Mouse (Mus musculus) stomach, postnatal 0 days (tissue): ENCODE data around the gene Kcnn4. TPM values are rescaled to one million over a fixed set of nuclear protein-coding genes. Genes with fewer than 3 reads are reported as not detected.
A peak's percentile ranks its signal among the peaks of the same experiment; 100 is the strongest.

Source experiments
- ATAC-seq: fragments of 200-750 bp; cut with Nextera tagmentation; 2 replicates; pipeline ENCODE4 v1.8.0; 2017; ENCODE audit not compliant: low FRiP score, low TSS enrichment
- DNase-seq: peaks from one replicate; pipeline ENCODE4 v3.0.0-alpha.2; 2016; ENCODE audit warnings: low spot score
- H3K27ac ChIP-seq: fragments of 300-500 bp; sonication (generic); replicated peaks from 2 replicates; pipeline ENCODE4 v1.5.1; 2014; ENCODE audit warnings: mild to moderate bottlenecking, control low read depth
- H3K27me3 ChIP-seq: fragments of 300-500 bp; sonication (generic); 2 replicates; pipeline ENCODE4 v1.6.1; 2014; ENCODE audit warnings: low read length; ENCODE audit not compliant: control insufficient read depth, insufficient read depth
- H3K36me3 ChIP-seq: fragments of 300-500 bp; sonication (generic); 2 replicates; pipeline ENCODE4 v1.6.1; 2014; ENCODE audit warnings: low read length, mixed read lengths; ENCODE audit not compliant: control insufficient read depth, insufficient read depth
- H3K4me1 ChIP-seq: fragments of 300-500 bp; sonication (generic); replicated peaks from 2 replicates; pipeline ENCODE4 v1.6.1; 2014; ENCODE audit warnings: antibody characterized with exemption; ENCODE audit not compliant: control insufficient read depth, insufficient read depth
- H3K4me2 ChIP-seq: fragments of 300-500 bp; sonication (generic); replicated peaks from 2 replicates; pipeline ENCODE4 v1.6.1; 2014; ENCODE audit warnings: low read depth, mild to moderate bottlenecking, control low read depth, moderate library complexity
- H3K4me3 ChIP-seq: fragments of 300-500 bp; sonication (generic); 2 replicates; pipeline ENCODE4 v1.5.1; 2014; ENCODE audit warnings: low read depth, low read length, control low read depth
- H3K9ac ChIP-seq: fragments of 300-500 bp; sonication (generic); 2 replicates; pipeline ENCODE4 v1.6.1; 2014; ENCODE audit warnings: mild to moderate bottlenecking, low read length, control low read depth, mixed read lengths
- H3K9me3 ChIP-seq: fragments of 300-500 bp; sonication (generic); 2 replicates; pipeline ENCODE4 v1.6.1; 2016; ENCODE audit warnings: low read length; ENCODE audit not compliant: control insufficient read depth
- CTCF ChIP-seq: IDR thresholded peaks from 2 replicates; pipeline ENCODE4 v1.5.1; 2016; ENCODE audit warnings: antibody characterized with exemption, low read depth, mild to moderate bottlenecking, moderate library complexity
- EP300 ChIP-seq: optimal IDR thresholded peaks from 2 replicates; pipeline ENCODE3; 2016; ENCODE audit warnings: antibody characterized with exemption
- WGBS: fragments of 180-500 bp; shearing (Covaris S2); extraction: QIAGEN DNeasy Blood & Tissue Kit; methylation state at CpG from one replicate; pipeline ENCODE4 v1.1.7; 2014; 5-methylcytosine and 5-hydroxymethylcytosine counted together
- microRNA-seq: library from miRNA; unstranded; fragments of <30 nt; microRNA quantifications from one replicate; pipeline ENCODE4, GENCODE M21; 2016
- polyA plus RNA-seq: library from polyadenylated mRNA; unstranded; fragments of >200 nt; fragmentation: Nextera tagmentation; extraction: Ambion mirVana; gene quantifications from 2 replicates; pipeline ENCODE4 v1.2.1, GENCODE M21; 2015

Kcnn4 gene
- polyA plus RNA-seq, 1 experiment from 2014 or later, result 15.5 TPM

DNA sequence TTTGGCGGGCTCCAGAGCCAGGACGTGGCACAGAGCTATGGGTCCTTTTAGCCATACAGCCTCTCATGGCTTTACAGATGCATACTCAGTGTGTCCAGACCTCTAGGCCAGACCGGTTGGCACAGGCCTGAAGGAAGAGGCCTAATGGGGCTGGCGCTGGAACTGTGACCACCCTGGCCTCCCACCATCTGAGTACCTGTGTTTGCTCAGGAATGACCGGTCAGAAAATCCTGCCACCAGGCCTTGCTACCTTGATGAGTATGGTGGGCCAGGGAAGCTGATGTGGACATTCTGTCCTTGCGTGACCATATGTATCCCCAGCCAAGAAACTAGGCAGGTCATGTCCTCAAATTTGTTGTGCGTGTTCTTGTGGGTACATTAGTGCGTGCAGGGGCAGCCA lies 57.1 kb downstream of the Kcnn4 start:
- Histone ChIP-seq H3K4me1 (no peaks in the 10 kb centered on the region), H3K9me3 (no peaks in the 10 kb centered on the region), H3K36me3 (peaks cover 4% of the 10 kb centered on the region; the same call in 1 of the 2 replicates), H3K27me3 (no peaks in the 10 kb centered on the region), H3K4me3 (no peak overlapping the region), H3K9ac (no peak overlapping the region), H3K27ac (no peak overlapping the region), H3K4me2 (no peak overlapping the region)
- DNase-seq (no peak), ATAC-seq (no peak)
- TF ChIP-seq CTCF (no peak), EP300 (no peak)
- WGBS, result 93% methylated on average over 8 of the region's 8 CpGs

DNA sequence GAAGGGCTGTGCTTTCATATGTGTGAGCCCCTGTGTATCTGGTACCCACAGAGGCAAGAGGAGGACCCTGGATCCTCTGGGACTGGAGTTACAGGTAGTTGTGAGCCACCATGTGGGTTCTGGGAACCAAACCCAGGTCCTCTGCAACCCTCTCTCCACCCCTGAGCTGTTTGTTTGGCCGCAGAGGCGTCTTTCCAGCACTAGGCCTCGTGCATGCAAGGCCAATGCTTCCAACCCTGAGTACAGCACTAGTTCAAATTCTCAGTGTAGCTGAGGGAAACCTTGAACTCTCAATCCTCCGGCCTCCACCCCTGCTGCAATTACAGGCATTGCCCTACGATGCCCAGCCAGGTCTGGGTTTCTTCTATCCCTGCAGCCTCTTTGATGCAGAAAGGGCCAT lies 58.7 kb downstream of the Kcnn4 start:
- no peak overlapping the region for H3K4me2 ChIP-seq
- TF ChIP-seq EP300, result no peak
- TF ChIP-seq CTCF, result no peak

DNA sequence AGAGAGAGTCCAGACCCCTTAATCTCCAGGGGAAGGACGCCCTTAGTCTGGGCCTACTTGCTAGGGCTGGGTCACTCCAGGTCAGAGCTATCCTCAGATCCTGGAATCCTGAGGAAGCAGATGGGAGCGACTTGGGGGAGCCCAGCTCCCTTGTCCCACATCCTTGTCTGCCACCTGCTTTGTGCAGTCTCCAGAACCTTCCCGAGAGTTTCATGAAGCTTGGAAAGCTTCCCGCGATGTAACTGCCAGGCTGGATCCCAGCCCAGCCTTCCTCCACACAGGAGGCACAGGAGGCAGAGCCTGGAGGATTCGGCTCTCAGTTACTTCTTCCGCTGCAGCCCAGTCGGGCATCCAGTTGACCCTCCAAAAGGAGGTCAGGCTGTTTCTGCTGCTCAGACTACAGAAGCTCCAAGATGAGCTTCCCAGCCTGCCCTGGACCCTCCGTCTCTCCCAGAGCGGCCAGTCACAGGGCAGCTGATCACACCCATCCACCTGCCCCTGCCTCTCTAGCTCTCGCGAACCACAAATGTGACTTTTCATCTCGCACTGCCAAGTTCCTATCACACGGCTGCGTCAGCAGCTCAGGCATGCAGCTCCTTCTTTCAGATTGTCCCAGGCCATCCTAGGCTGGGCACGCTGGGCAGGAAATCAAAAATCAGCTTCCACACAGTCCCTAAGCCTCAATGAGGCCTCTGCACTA lies 59.5 kb downstream of the Kcnn4 start:
- H3K36me3 ChIP-seq, result no peaks in the 10 kb centered on the region
- peaks cover 2% of the 10 kb centered on the region; the same call in 1 of the 2 replicates for H3K9me3 ChIP-seq
- peak overlapping the region; percentile 56 for H3K27ac ChIP-seq
- TF ChIP-seq CTCF (no peak), EP300 (no peak)
- H3K4me3 ChIP-seq, result no peak overlapping the region
- H3K9ac ChIP-seq, result no peak overlapping the region
- H3K27me3 ChIP-seq, result no peaks in the 10 kb centered on the region
- H3K4me2 ChIP-seq, result no peak overlapping the region
- 53% methylated on average over 16 of the region's 16 CpGs for WGBS
- no peaks in the 10 kb centered on the region for H3K4me1 ChIP-seq
- no peak for ATAC-seq
- no peak for DNase-seq

More for the DNA sequence above, 58.7 kb downstream of the Kcnn4 start:
- H3K4me1 ChIP-seq, result no peaks in the 10 kb centered on the region
- H3K9me3 ChIP-seq, result peaks cover 2% of the 10 kb centered on the region; the same call in 1 of the 2 replicates
- WGBS, result 86% methylated on average over 5 of the region's 5 CpGs
- H3K9ac ChIP-seq, result no peak overlapping the region
- H3K27me3 ChIP-seq, result no peaks in the 10 kb centered on the region
- ATAC-seq (no peak), DNase-seq (no peak)
- H3K36me3 ChIP-seq, result no peaks in the 10 kb centered on the region
- no peak overlapping the region for H3K27ac ChIP-seq
- H3K4me3 ChIP-seq, result no peak overlapping the region

DNA sequence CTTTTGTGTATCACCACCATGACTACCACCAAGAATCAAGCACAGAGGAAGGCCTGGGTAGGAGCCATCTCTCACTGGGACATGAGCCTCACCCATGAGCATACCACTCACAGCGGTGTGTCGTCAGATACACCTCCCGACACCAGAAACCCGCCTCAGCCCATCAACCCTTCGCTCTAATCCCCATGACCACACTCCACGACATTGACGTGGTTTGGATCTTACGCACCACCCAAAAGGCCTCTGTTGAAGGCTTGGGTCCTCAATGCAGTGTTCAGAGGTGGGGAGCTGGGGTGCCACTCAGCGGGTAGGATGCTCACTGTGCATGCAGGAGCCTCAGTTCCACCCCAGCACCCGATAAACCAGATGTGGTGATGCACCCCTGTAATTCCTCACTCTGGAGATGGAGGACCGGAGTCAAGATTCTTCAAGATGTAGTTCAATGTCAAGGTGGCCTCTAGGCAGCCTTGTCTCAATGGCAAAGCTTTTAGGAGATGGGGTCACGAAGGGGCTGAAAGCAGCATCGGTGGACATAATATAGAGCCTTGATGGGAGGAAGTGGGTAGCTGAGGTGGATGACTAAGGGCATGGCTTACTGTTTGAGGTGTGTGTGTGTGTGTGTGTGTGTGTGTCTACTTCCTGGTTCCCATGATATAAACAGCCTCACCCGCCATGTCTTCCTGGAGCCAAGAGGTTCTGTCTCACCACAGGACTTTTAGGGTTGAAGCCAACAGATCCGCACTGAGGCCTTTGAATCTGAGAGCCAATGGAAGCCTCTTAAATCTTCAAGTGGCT lies 60.7 kb downstream of the Kcnn4 start:
- 94% methylated on average over 15 of the region's 15 CpGs for WGBS
- TF ChIP-seq CTCF, result no peak
- TF ChIP-seq EP300, result no peak
- Histone ChIP-seq H3K27me3 (no peaks in the 10 kb centered on the region), H3K27ac (no peak overlapping the region), H3K9ac (no peak overlapping the region), H3K36me3 (no peaks in the 10 kb centered on the region), H3K4me3 (no peak overlapping the region), H3K4me1 (no peaks in the 10 kb centered on the region), H3K9me3 (peaks cover 2% of the 10 kb centered on the region; the same call in 1 of the 2 replicates), H3K4me2 (no peak overlapping the region)
- ATAC-seq (peak; percentile 60), DNase-seq (no peak)

DNA sequence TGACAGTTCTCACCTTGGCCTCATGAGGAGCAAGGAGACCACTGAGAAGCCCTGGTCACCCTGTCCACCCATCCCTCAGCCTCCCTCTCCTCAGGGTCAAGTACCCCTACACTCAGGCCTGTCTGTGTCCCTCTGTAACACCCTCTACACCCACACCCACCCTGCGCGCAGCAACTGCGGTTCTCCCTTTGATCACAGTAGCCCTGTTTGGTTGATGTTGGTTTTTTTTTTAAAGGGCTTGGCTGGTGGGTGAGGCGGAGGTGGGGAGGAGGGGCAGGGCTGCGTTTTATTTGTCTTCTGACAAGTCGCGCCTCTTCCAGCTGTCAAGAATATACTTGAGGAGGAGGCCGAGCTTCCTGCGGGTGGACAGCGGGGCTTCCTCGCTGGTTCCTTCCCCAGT lies 61.6 kb downstream of the Kcnn4 start:
- no peak overlapping the region for H3K4me3 ChIP-seq
- H3K9me3 ChIP-seq, result peaks cover 2% of the 10 kb centered on the region; the same call in 1 of the 2 replicates
- WGBS, result 40% methylated on average over 11 of the region's 11 CpGs
- no peak overlapping the region for H3K27ac ChIP-seq
- no peak for TF ChIP-seq EP300
- no peak for TF ChIP-seq CTCF
- no peaks in the 10 kb centered on the region for H3K4me1 ChIP-seq
- H3K27me3 ChIP-seq, result no peaks in the 10 kb centered on the region
- no peaks in the 10 kb centered on the region for H3K36me3 ChIP-seq
- DNase-seq (no peak), ATAC-seq (no peak)
- no peak overlapping the region for H3K9ac ChIP-seq
- H3K4me2 ChIP-seq, result no peak overlapping the region

DNA sequence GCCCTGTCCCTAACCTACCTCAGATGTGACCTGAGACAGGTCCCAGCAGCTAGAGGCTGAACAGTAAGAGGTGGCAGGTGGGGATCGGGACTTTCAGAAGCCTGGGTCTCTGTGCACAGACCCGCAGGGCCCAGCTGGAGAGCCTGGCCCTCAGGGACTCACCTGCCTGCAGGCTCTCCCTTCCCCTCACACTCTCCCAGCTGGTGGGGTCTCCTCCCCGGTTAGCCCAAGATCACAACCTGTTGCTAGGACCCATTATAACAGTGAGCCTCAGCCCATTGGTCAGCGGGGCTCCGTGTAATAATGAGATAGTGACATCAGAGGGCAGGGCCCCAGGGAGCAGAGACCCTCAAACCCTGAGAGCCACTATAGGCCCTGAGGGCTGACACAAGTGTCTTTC lies 65.2 kb downstream of the Kcnn4 start:
- H3K36me3 ChIP-seq, result no peaks in the 10 kb centered on the region
- DNase-seq (no peak), ATAC-seq (no peak)
- 79% methylated on average over 5 of the region's 5 CpGs for WGBS
- H3K4me2 ChIP-seq, result no peak overlapping the region
- no peaks in the 10 kb centered on the region for H3K27me3 ChIP-seq
- H3K9ac ChIP-seq, result no peak overlapping the region
- peaks cover 2% of the 10 kb centered on the region; the same call in 1 of the 2 replicates for H3K9me3 ChIP-seq
- no peak overlapping the region for H3K4me3 ChIP-seq
- H3K4me1 ChIP-seq, result no peaks in the 10 kb centered on the region
- no peak overlapping the region for H3K27ac ChIP-seq
- TF ChIP-seq EP300 (no peak), CTCF (no peak)

Small RNA genes lying within 50 kb of the gene (microRNA-seq; reads per million reads assigned to microRNA genes)
- not detected for gene Gm27592

Other genes starting within 250 kb of the Kcnn4 start
- gene Zfp235, start 236.1 kb upstream of the Kcnn4 start, polyA plus RNA-seq, result 8.3 TPM in 2 replicates
- 1.2 and 1.4 TPM in 2 replicates for gene Zfp114, start 195.2 kb upstream of the Kcnn4 start, polyA plus RNA-seq
- 3.4 and 4.0 TPM in 2 replicates for gene Zfp111, start 158.8 kb upstream of the Kcnn4 start, polyA plus RNA-seq
- gene Zfp109, start 132.7 kb upstream of the Kcnn4 start, polyA plus RNA-seq, result 1.4 and 1.6 TPM in 2 replicates
- 1.8 and 1.9 TPM in 2 replicates for gene Zfp108, start 115.5 kb upstream of the Kcnn4 start, polyA plus RNA-seq
- 4.3 TPM in 2 replicates for gene Zfp93, start 99.8 kb upstream of the Kcnn4 start, polyA plus RNA-seq
- gene Zfp61, start 69.0 kb upstream of the Kcnn4 start, polyA plus RNA-seq, result 12.9 and 13.8 TPM in 2 replicates
- gene Zfp94, start 53.6 kb upstream of the Kcnn4 start, polyA plus RNA-seq, result 4.8 and 5.5 TPM in 2 replicates
- 0.15 and 0.42 TPM in 2 replicates for gene Tescl, start 36.3 kb upstream of the Kcnn4 start, polyA plus RNA-seq
- 196 and 201 TPM in 2 replicates for gene Lypd5, start 21.1 kb upstream of the Kcnn4 start, polyA plus RNA-seq
- 14.1 and 14.4 TPM in 2 replicates for gene Smg9, start 29.4 kb downstream of the Kcnn4 start, polyA plus RNA-seq
- 0.05 and 0.10 TPM in 2 replicates for gene Irgc1, start 82.0 kb downstream of the Kcnn4 start, polyA plus RNA-seq
- 26.8 and 28.8 TPM in 2 replicates for gene Plaur, start 92.2 kb downstream of the Kcnn4 start, polyA plus RNA-seq
- gene Cadm4, start 111.8 kb downstream of the Kcnn4 start, polyA plus RNA-seq, result 3.4 and 4.5 TPM in 2 replicates
- 13.6 and 15.8 TPM in 2 replicates for gene Zfp428, start 136.7 kb downstream of the Kcnn4 start, polyA plus RNA-seq
- gene AC161166.1, start 142.2 kb downstream of the Kcnn4 start, polyA plus RNA-seq, result 0.07 and 0.10 TPM in 2 replicates
- gene Irgq, start 160.4 kb downstream of the Kcnn4 start, polyA plus RNA-seq, result 4.3 and 5.7 TPM in 2 replicates
- 61.2 and 62.9 TPM in 2 replicates for gene Pinlyp, start 175.9 kb downstream of the Kcnn4 start, polyA plus RNA-seq
- 27.4 and 31.4 TPM in 2 replicates for gene Xrcc1, start 176.0 kb downstream of the Kcnn4 start, polyA plus RNA-seq
- gene Ethe1, start 217.3 kb downstream of the Kcnn4 start, polyA plus RNA-seq, result 120 and 128 TPM in 2 replicates
- gene Zfp575, start 217.4 kb downstream of the Kcnn4 start, polyA plus RNA-seq, result 3.6 and 4.0 TPM in 2 replicates
- gene Phldb3, start 240.5 kb downstream of the Kcnn4 start, polyA plus RNA-seq, result 1.2 TPM in 2 replicates